ENCODE assay signal across 21 mouse cellular contexts in genomic region chr5:49580777-49581176, GRCm38 (mm10). TPM values are rescaled to one million over a fixed set of nuclear protein-coding genes. Genes with fewer than 3 reads are reported as not detected.
"Had no signal": no experiment of that assay in that cellular context is flagged by ENCODE, and none has a peak within 500 bp of the region (broad histone marks: within the 10 kb centered on the region; RNA-seq: fewer than 3 reads in every experiment).

No protein-coding gene starts in this region.

- H3K27me3 ChIP-seq: kidney, embryonic 15.5 days; limb, embryonic 12.5 days; liver, embryonic 12.5 days; liver, embryonic 15.5 days; midbrain, embryonic 12.5 days; midbrain, embryonic 15.5 days; neural tube, embryonic 13.5 days; stomach, embryonic 15.5 days had no signal

- H3K9ac ChIP-seq: kidney, embryonic 15.5 days; limb, embryonic 12.5 days; liver, embryonic 12.5 days; liver, embryonic 15.5 days; midbrain, embryonic 12.5 days; midbrain, embryonic 15.5 days; neural tube, embryonic 13.5 days; stomach, embryonic 15.5 days had no signal

- H3K27ac ChIP-seq: kidney, embryonic 15.5 days; left cerebral cortex, adult 2 months; limb, embryonic 12.5 days; liver, embryonic 12.5 days; liver, embryonic 15.5 days; macrophage; midbrain, embryonic 12.5 days; midbrain, embryonic 15.5 days; neural tube, embryonic 13.5 days; stomach, embryonic 15.5 days had no signal

- H3K36me3 ChIP-seq: kidney, embryonic 15.5 days; limb, embryonic 12.5 days; liver, embryonic 12.5 days; liver, embryonic 15.5 days; midbrain, embryonic 12.5 days; midbrain, embryonic 15.5 days; neural tube, embryonic 13.5 days; stomach, embryonic 15.5 days had no signal

- H3K4me1 ChIP-seq: kidney, embryonic 15.5 days; limb, embryonic 12.5 days; liver, embryonic 12.5 days; liver, embryonic 15.5 days; midbrain, embryonic 12.5 days; midbrain, embryonic 15.5 days; neural tube, embryonic 13.5 days; stomach, embryonic 15.5 days had no signal

- H3K4me2 ChIP-seq: kidney, embryonic 15.5 days; limb, embryonic 12.5 days; liver, embryonic 12.5 days; liver, embryonic 15.5 days; midbrain, embryonic 12.5 days; midbrain, embryonic 15.5 days; neural tube, embryonic 13.5 days; stomach, embryonic 15.5 days had no signal

- H3K9me3 ChIP-seq: kidney, embryonic 15.5 days; limb, embryonic 12.5 days; liver, embryonic 12.5 days; liver, embryonic 15.5 days; midbrain, embryonic 12.5 days; midbrain, embryonic 15.5 days; neural tube, embryonic 13.5 days; stomach, embryonic 15.5 days had no signal

- ATAC-seq: liver, embryonic 12.5 days; lung, postnatal 0 days; midbrain, embryonic 15.5 days had no signal

- DNase-seq: kidney, adult 8-10 months; kidney, postnatal 10 days; kidney, postnatal 36 days; layer of hippocampus, postnatal 36 days; liver; lung, adult 18-20 months; right cerebral cortex, adult 18-20 months; right cerebral cortex, postnatal 14 days; right cerebral cortex, postnatal 4 days; thymus, postnatal 25 days had no signal

- H3K4me3 ChIP-seq: kidney, embryonic 15.5 days; left cerebral cortex, adult 2 months; limb, embryonic 12.5 days; liver, embryonic 12.5 days; liver, embryonic 15.5 days; midbrain, embryonic 12.5 days; midbrain, embryonic 15.5 days; neural tube, embryonic 13.5 days; stomach, embryonic 15.5 days had no signal

RNA-seq across cellular contexts. Expression of gene Kcnip4, which starts 56.1 kb away (rescaled TPM):
- polyA plus RNA-seq: macrophage had no signal
